Mouse (Mus musculus) thymus, adult 2 months (tissue): ENCODE measurements at regions not wholly inside any gene's neighbourhood (a gene's known extent, or its start where the extent isn't known, plus 50 kb on each side); places are given as distances from the start of the nearest gene placed in this dataset.

Experiments
- DNase-seq: peaks from one replicate; pipeline ENCODE4 v3.0.0; 2021
- H3K27ac ChIP-seq: fragments of 200-500 bp; 2 replicates; pipeline ENCODE4 v1.5.1; 2012; ENCODE audit warnings: low read length, control low read depth; ENCODE audit not compliant: control insufficient read depth, insufficient read depth
- H3K27me3 ChIP-seq: fragments of 200-500 bp; 2 replicates; pipeline ENCODE4 v1.6.1; 2012; ENCODE audit warnings: mild to moderate bottlenecking, low read length, moderate library complexity, mixed read lengths; ENCODE audit not compliant: control insufficient read depth, insufficient read depth
- H3K36me3 ChIP-seq: fragments of 200-500 bp; 2 replicates; pipeline ENCODE4 v1.6.1; 2012; ENCODE audit warnings: mild to moderate bottlenecking, low read length, moderate library complexity; ENCODE audit not compliant: control insufficient read depth, insufficient read depth
- H3K4me1 ChIP-seq: fragments of 200-500 bp; replicated peaks from 2 replicates; pipeline ENCODE4 v1.6.1; 2012; ENCODE audit warnings: low read length; ENCODE audit not compliant: control insufficient read depth, insufficient read depth
- H3K4me3 ChIP-seq: fragments of 200-500 bp; 2 replicates; pipeline ENCODE4 v1.5.1; 2012; ENCODE audit warnings: mild to moderate bottlenecking, low read length, control low read depth, moderate library complexity; ENCODE audit not compliant: control insufficient read depth, insufficient read depth
- CTCF ChIP-seq: fragments of 200-500 bp; IDR thresholded peaks from 2 replicates; pipeline ENCODE4 v1.5.1; 2012; ENCODE audit warnings: mild to moderate bottlenecking, control low read depth, low read length, moderate library complexity, borderline replicate concordance; ENCODE audit not compliant: control insufficient read depth, poor library complexity, insufficient read depth; ENCODE audit errors: extremely low read depth
- POLR2A ChIP-seq: fragments of 200-500 bp; IDR thresholded peaks from 2 replicates; pipeline ENCODE4 v1.6.1; 2012; ENCODE audit warnings: mild to moderate bottlenecking, low read length, control low read depth, moderate library complexity; ENCODE audit not compliant: control insufficient read depth, poor library complexity, insufficient read depth; ENCODE audit errors: extremely low read depth
- WGBS: fragments of 180-500 bp; shearing (Covaris S2); methylation state at CpG from one replicate; pipeline ENCODE4 v1.1.7; 2018; 5-methylcytosine and 5-hydroxymethylcytosine counted together

DNA sequence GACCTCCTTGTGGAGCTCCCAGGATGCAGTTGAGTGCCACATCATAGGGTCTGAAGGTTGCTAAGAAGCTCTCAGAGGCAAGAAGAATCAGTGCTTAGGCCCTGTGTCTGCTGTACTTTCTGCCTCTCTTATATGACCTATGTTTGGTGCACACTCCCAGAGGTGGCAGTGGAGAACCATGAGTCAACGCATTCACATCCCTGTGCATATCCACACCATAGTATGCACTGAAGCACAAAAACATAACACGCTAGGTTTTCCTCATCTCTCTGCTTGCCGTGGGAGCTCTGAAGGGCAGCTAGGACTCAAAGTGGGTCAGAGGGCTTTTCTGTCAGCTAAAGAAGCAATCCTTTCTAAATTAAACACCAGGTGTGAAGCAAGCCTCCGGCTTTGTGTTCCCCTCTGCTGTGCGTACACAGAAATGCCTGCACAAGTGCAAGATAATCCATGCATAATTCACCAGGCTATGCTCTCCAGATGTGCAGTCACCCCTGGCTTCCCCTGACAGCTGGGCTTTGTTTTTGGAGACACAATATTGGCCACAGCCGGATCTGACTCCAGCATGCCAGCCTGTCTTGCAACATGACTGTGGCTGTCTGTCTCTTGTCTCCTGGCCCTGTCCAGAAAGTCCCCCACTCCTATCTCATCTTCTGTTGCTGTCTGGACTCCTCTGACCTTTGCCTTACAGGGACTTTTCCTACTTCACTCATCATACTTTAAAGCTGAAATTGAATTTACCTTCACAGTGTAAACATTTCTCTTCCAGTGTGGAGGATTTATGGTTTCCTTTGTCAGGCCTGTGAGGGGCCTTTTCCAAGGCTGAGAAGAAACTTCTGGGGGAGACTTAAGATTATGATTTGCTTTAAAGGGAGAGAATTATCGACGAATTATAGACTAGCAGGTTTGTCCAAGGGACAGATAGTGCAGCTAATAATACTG is 405.1 kb upstream of the Mctp2 start:
- Histone ChIP-seq H3K4me1 (no peaks in the 10 kb centered on the region), H3K4me3 (no peak overlapping the region), H3K27ac (no peak overlapping the region), H3K27me3 (no peaks in the 10 kb centered on the region), H3K36me3 (no peaks in the 10 kb centered on the region)
- 84% methylated on average over 8 of the region's 8 CpGs for WGBS
- TF ChIP-seq POLR2A (no peak), CTCF (no peak)
- no peak for DNase-seq

DNA sequence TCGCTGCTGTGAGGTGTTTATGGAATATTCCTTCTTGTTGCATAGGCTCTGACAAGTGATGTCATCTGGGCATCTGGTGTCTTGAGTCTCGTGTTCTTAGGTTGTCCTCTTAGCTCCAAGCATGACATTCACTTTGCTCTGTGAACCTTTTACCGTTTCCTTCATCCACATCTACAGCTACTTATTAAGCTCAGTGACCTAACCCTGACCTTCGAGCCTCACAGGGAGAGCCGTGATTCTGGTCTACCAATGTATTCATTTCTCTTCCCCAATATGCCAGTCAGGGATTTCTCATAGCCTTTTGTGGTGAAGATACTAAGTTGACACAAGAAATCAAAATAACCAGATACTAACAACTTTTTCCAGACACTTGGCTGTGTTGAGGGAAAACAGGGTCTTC is 409.0 kb upstream of the Mctp2 start:
- no peak for DNase-seq
- Histone ChIP-seq H3K4me1 (no peaks in the 10 kb centered on the region), H3K4me3 (no peak overlapping the region), H3K27me3 (no peaks in the 10 kb centered on the region), H3K36me3 (no peaks in the 10 kb centered on the region), H3K27ac (no peak overlapping the region)
- TF ChIP-seq POLR2A (no peak), CTCF (no peak)
- 83% methylated on average over 5 of the region's 5 CpGs for WGBS

DNA sequence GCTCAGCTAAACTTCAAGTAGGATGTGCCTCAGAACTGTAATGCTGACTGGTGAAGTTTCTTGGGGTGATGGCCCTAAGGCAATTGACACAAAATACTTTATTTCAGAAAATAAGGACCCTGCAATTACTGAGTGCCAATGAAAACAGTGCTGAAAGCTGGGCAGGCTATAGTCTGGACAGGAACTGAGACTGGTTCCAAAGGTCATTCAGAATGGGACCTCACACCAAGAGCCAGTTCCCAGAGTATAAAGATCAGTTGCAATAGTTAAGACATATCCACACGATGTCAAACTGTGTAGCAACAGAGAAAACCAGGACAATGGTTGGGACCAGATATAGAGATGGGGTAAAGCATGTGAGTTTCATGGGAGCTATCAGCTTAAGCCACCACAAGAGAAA is 409.6 kb upstream of the Mctp2 start:
- H3K27ac ChIP-seq, result no peak overlapping the region
- TF ChIP-seq POLR2A, result no peak
- no peak for TF ChIP-seq CTCF
- WGBS, result 85% methylated on average over 1 of the region's 1 CpGs
- no peaks in the 10 kb centered on the region for H3K27me3 ChIP-seq
- no peaks in the 10 kb centered on the region for H3K36me3 ChIP-seq
- no peaks in the 10 kb centered on the region for H3K4me1 ChIP-seq
- no peak for DNase-seq
- H3K4me3 ChIP-seq, result no peak overlapping the region

DNA sequence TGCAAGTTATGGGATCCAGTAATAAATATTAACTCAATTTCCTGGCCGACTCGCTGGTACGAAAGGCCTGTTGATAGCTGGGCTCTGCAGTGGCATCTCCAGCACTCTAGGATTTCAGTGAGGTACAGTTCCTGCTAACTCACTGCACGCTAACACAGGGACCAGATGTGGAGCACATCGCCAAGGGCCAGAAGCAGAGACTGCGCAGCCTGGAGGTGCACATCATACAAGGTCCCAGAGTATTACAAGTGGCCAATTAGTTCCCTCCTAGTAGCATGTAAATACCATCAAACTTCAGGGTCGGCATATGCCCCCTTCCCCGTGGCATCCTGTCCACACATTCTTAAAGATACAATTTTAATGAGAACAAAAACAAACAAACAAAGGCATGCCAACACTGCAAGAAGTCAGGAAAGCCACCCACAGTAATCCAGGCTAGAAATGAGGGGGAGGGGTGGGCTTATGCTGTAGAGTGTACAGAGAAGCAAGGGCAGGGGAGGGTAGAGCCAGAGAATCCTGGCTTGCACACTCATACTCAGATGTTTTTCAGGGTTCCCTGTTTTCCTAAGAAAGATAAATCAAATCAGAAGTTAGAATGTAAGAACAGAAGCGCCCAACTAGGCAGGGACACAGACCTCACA is 419.9 kb upstream of the Mctp2 start:
- no peak overlapping the region for H3K4me3 ChIP-seq
- no peak for DNase-seq
- TF ChIP-seq POLR2A (no peak), CTCF (no peak)
- 88% methylated on average over 9 of the region's 9 CpGs for WGBS
- H3K36me3 ChIP-seq, result no peaks in the 10 kb centered on the region
- no peaks in the 10 kb centered on the region for H3K4me1 ChIP-seq
- no peaks in the 10 kb centered on the region for H3K27me3 ChIP-seq
- H3K27ac ChIP-seq, result no peak overlapping the region

DNA sequence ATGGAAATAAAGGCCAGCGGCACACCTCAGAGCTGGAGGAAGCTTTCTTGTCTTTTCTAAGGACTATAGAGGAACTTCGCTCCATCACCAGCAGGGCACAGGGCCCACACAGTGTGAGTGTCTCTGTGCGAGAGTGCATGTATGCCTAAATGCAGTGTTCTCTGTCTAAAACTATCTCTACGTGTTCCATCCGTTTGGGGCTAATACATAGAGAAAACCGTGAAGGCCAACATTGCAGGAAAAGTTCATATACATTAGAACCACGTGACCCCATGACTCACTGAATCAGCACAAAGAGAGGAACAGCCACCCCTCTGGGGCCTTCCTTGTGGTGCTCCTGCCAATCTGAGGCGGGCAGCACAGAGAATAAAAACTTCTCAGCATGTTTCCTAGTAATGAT is 431.4 kb upstream of the Mctp2 start:
- TF ChIP-seq CTCF (no peak), POLR2A (no peak)
- Histone ChIP-seq H3K27ac (no peak overlapping the region), H3K4me3 (no peak overlapping the region), H3K27me3 (no peaks in the 10 kb centered on the region), H3K4me1 (no peaks in the 10 kb centered on the region), H3K36me3 (no peaks in the 10 kb centered on the region)
- no peak for DNase-seq
- 84% methylated on average over 8 of the region's 8 CpGs for WGBS

DNA sequence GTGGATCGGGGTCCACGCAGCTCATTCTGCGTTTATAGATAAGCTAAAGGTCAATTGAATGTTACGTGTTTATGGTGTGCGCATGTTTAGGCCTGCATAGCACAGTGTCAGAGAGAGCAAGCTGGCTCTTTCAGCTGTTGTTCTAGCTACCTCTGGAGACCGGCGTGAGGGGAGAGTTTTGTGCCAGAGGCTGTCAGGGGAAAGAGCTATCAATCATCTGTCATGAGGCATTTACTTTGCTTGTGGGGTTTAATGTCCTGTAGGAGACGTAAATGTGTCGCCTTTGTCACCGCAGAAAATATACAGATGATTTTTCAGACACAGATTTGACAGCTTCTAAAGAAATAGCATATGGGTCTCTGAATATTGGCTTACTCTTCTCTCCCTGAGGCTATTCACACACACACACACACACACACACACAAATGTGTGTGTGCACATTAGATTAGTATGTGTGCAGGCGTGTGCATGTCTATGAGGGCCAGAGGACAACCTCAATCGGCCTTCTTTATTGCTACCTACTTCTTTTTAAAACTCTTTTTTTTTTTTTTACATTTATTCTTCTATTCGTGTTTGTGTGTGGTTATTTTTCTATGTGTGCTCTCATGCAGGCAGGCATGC is 432.0 kb upstream of the Mctp2 start:
- Histone ChIP-seq H3K4me3 (no peak overlapping the region), H3K27ac (no peak overlapping the region), H3K27me3 (no peaks in the 10 kb centered on the region), H3K36me3 (no peaks in the 10 kb centered on the region), H3K4me1 (no peaks in the 10 kb centered on the region)
- no peak for DNase-seq
- TF ChIP-seq CTCF (no peak), POLR2A (no peak)
- 84% methylated on average over 13 of the region's 13 CpGs for WGBS
